In the genomic region with DNA sequence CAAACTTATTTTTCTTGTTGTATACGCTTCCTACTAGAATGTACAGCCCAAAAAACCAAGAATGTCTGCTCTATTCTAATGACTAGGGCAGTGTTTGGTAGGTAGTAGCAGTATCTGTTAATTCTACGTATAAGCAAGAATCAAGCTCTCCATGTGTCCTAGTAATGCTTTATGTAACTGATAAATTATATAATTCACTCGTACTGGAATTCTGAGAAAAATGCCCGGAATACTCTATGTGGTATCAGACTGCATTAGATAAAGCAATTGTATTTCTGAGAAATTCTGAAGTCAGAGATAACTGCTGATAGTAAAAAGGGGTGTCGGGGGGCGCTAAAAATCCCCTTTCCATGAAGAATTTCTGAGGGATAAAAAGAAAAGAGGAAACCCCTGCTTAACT, we compare ENCODE assay signal across 8 mouse cellular contexts. TPM values are rescaled to one million over a fixed set of nuclear protein-coding genes. Genes with fewer than 3 reads are reported as not detected.
DNase-seq lines count a peak whose midpoint lies in the region; ATAC-seq lines count a peak whose summit lies in the region.

No protein-coding gene starts in this region.

- no peaks in the 10 kb centered on the region for H3K27me3 ChIP-seq in heart, embryonic 14.5 days (ENCODE audit: control insufficient read depth, insufficient read depth, low read length)
- H3K27me3 ChIP-seq in hindbrain, embryonic 12.5 days = no peaks in the 10 kb centered on the region
- no peaks in the 10 kb centered on the region for H3K27me3 ChIP-seq in midbrain, embryonic 12.5 days

- no peaks in the 10 kb centered on the region for H3K36me3 ChIP-seq in heart, embryonic 14.5 days (ENCODE audit: control insufficient read depth, insufficient read depth, low read length)
- H3K36me3 ChIP-seq in hindbrain, embryonic 12.5 days = no peaks in the 10 kb centered on the region
- H3K36me3 ChIP-seq in midbrain, embryonic 12.5 days = no peaks in the 10 kb centered on the region

- intact Hi-C loops in heart, postnatal 14 days (cut with DNase I) = no loop called here

- H3K4me3 ChIP-seq in heart, embryonic 14.5 days (ENCODE audit: control insufficient read depth in 1 of 2, insufficient read depth in 1 of 2, low read depth in 1 of 2, low read length in 2 of 2) = peak overlapping the region; percentile 62 to 99
- peak overlapping the region; percentile 45; the same call in 1 of the 2 replicates for H3K4me3 ChIP-seq in brown adipose tissue, adult 24 weeks (ENCODE audit: insufficient read depth, low read depth, low read length)
- peak overlapping the region; percentile 70 for H3K4me3 ChIP-seq in hindbrain, embryonic 12.5 days
- peak overlapping the region; percentile 70 for H3K4me3 ChIP-seq in midbrain, embryonic 12.5 days

- WGBS in heart, embryonic 14.5 days = 46% methylated on average over 6 of the region's 6 CpGs
- WGBS in hindbrain, embryonic 12.5 days = 58% methylated on average over 6 of the region's 6 CpGs
- WGBS in midbrain, embryonic 12.5 days = 48% methylated on average over 6 of the region's 6 CpGs

- H3K9me3 ChIP-seq in heart, embryonic 14.5 days (ENCODE audit: control insufficient read depth, low read length) = no peaks in the 10 kb centered on the region
- no peaks in the 10 kb centered on the region for H3K9me3 ChIP-seq in hindbrain, embryonic 12.5 days (replicated peaks)
- no peaks in the 10 kb centered on the region for H3K9me3 ChIP-seq in midbrain, embryonic 12.5 days

- H3K9ac ChIP-seq in heart, embryonic 14.5 days (ENCODE audit: low read length) = peak overlapping the region; percentile 79
- H3K9ac ChIP-seq in hindbrain, embryonic 12.5 days = peak overlapping the region; percentile 80
- H3K9ac ChIP-seq in midbrain, embryonic 12.5 days (replicated peaks) = peak overlapping the region; percentile 78

- H3K4me2 ChIP-seq in heart, embryonic 14.5 days (ENCODE audit: low read length) = peak overlapping the region; percentile 82
- H3K4me2 ChIP-seq in hindbrain, embryonic 12.5 days (replicated peaks) = peak overlapping the region; percentile 70
- H3K4me2 ChIP-seq in midbrain, embryonic 12.5 days (replicated peaks) = peak overlapping the region; percentile 68

- peak overlapping the region; percentile 29 to 54; a peak in 2 of 4 replicates for H3K27ac ChIP-seq in heart, embryonic 14.5 days (replicated peaks in 1 of 2; ENCODE audit: control insufficient read depth in 1 of 2, insufficient read depth in 1 of 2, low read depth in 2 of 2, low read length in 2 of 2)
- H3K27ac ChIP-seq in brown adipose tissue, adult 24 weeks (replicated peaks; ENCODE audit: low read depth, low read length) = no peak overlapping the region
- peak overlapping the region; percentile 82; the same call in 1 of the 2 replicates for H3K27ac ChIP-seq in hindbrain, embryonic 12.5 days
- peak overlapping the region; percentile 79; the same call in 1 of the 2 replicates for H3K27ac ChIP-seq in midbrain, embryonic 12.5 days (replicated peaks)

- peaks cover 0 to 6% of the 10 kb centered on the region in 2 experiments; a peak in 2 of 4 replicates for H3K4me1 ChIP-seq in heart, embryonic 14.5 days (ENCODE audit: control insufficient read depth in 2 of 2, insufficient read depth in 2 of 2, low read length in 2 of 2)
- H3K4me1 ChIP-seq in brown adipose tissue, adult 24 weeks (ENCODE audit: control insufficient read depth, insufficient read depth, insufficient read length, low read length) = no peaks in the 10 kb centered on the region
- H3K4me1 ChIP-seq in hindbrain, embryonic 12.5 days = 0 out of 2 replicates have a peak, but pooled peaks cover 5% of the 10 kb centered on the region
- peaks cover 12% of the 10 kb centered on the region for H3K4me1 ChIP-seq in midbrain, embryonic 12.5 days

- DNase-seq in heart, postnatal 14 days = no peak
- no peak for DNase-seq in urinary bladder, postnatal 25 days (ENCODE audit: low spot score)
- DNase-seq in left cerebral cortex, adult 8-10 months (ENCODE audit: low spot score in 2 of 2) = no peak
- DNase-seq in spleen, postnatal 4 days (ENCODE audit: low spot score in 2 of 2) = no peak

- ATAC-seq in heart, embryonic 14.5 days (ENCODE audit: insufficient number of reproducible peaks, insufficient read depth, low FRiP score, low read depth) = no peak
- ATAC-seq in hindbrain, embryonic 12.5 days (ENCODE audit: low FRiP score) = no peak
- no peak for ATAC-seq in midbrain, embryonic 12.5 days (ENCODE audit: low FRiP score, low read depth)

RNA-seq across cellular contexts. Expression of a gene that starts 0.9 kb away (rescaled TPM):
- polyA plus RNA-seq in heart, embryonic 14.5 days (2014; fragmentation: Nextera tagmentation; extraction: Ambion mirVana) = 2.7 and 3.1 TPM in 2 replicates
- total RNA-seq in heart, postnatal 14 days (2021) = under 1 TPM; 0.27 to 0.65 TPM
- 0.67 TPM in 1 of 2 replicates, not detected in the other for polyA plus RNA-seq in brown adipose tissue, adult 24 weeks (2012; ENCODE audit: insufficient read depth, insufficient read length, missing spikeins)
- polyA plus RNA-seq in hindbrain, embryonic 12.5 days (2016; fragmentation: Nextera tagmentation; extraction: Ambion mirVana) = 0.63 and 1.8 TPM in 2 replicates
- polyA plus RNA-seq in midbrain, embryonic 12.5 days (2016; fragmentation: Nextera tagmentation; extraction: Ambion mirVana) = 0.59 and 1.0 TPM in 2 replicates
- 1 to 10 TPM; 3.7 to 5.5 (median 4.1) TPM for total RNA-seq in left cerebral cortex, adult 8-10 months (2022)
